Mouse (Mus musculus) embryonic facial prominence, embryonic 13.5 days (tissue): ENCODE measurements at regions not wholly inside any gene's neighbourhood (a gene's known extent, or its start where the extent isn't known, plus 50 kb on each side); places are given as distances from the start of the nearest gene placed in this dataset.

Experiments used
- ATAC-seq: fragments of 200-750 bp; cut with Nextera tagmentation; 2 replicates; pipeline ENCODE4 v1.8.0; 2017; ENCODE audit warnings: low read depth; ENCODE audit not compliant: insufficient number of reproducible peaks, insufficient read depth, low FRiP score, low TSS enrichment
- H3K27ac ChIP-seq: fragments of 300-500 bp; sonication (generic); 2 replicates; pipeline ENCODE4 v1.5.1; 2015; ENCODE audit warnings: moderate library complexity, mild to moderate bottlenecking, inconsistent platforms
- H3K27me3 ChIP-seq: fragments of 300-500 bp; sonication (generic); 2 replicates; pipeline ENCODE4 v1.6.1; 2015; ENCODE audit warnings: mild to moderate bottlenecking, inconsistent platforms
- H3K36me3 ChIP-seq: fragments of 300-500 bp; sonication (generic); 2 replicates; pipeline ENCODE4 v1.6.1; 2015; ENCODE audit warnings: mild to moderate bottlenecking, inconsistent platforms
- H3K4me1 ChIP-seq: fragments of 300-500 bp; sonication (generic); 2 replicates; pipeline ENCODE4 v1.6.1; 2015; ENCODE audit warnings: inconsistent platforms
- H3K4me2 ChIP-seq: fragments of 300-500 bp; sonication (generic); 2 replicates; pipeline ENCODE4 v1.6.1; 2015; ENCODE audit warnings: moderate library complexity, mild to moderate bottlenecking, inconsistent platforms
- H3K4me3 ChIP-seq: fragments of 300-500 bp; sonication (generic); 2 replicates; pipeline ENCODE4 v1.5.1; 2015; ENCODE audit warnings: mild to moderate bottlenecking, inconsistent platforms
- H3K9ac ChIP-seq: fragments of 300-500 bp; sonication (generic); 2 replicates; pipeline ENCODE4 v1.6.1; 2015; ENCODE audit warnings: mild to moderate bottlenecking, inconsistent platforms
- H3K9me3 ChIP-seq: fragments of 300-500 bp; sonication (generic); 2 replicates; pipeline ENCODE4 v1.6.1; 2016; ENCODE audit warnings: inconsistent platforms
- WGBS: fragments of 180-500 bp; shearing (Covaris S2); methylation state at CpG from one replicate; pipeline ENCODE4 v1.1.7; 2015; ENCODE audit warnings: mixed read lengths; 5-methylcytosine and 5-hydroxymethylcytosine counted together

DNA sequence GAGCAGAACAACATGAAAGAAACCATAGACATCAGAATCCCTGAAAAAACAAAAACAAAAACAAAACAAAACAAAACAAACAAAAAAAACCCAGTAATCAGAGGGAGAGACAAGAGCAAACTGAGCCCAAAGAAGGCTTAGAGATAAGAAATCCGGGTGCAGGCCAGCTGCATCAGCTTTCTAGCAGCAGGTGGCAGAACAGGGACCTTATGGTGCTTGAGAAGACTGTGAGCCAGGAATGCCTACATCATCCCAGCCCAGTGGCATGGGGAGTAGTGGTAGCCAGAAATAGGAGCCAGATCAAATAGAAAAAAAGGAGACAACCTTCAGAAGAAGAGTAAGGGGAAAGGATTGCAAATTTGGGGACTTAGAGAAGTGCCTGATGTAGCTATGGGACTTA is 152.8 kb downstream of the Diras2 start:
- Histone ChIP-seq H3K27me3 (no peaks in the 10 kb centered on the region), H3K27ac (no peak overlapping the region), H3K4me1 (no peaks in the 10 kb centered on the region), H3K4me3 (no peak overlapping the region), H3K36me3 (no peaks in the 10 kb centered on the region), H3K9ac (no peak overlapping the region), H3K4me2 (no peak overlapping the region), H3K9me3 (peaks cover 13% of the 10 kb centered on the region)
- WGBS = 61% methylated on average over 1 of the region's 1 CpGs
- no peak for ATAC-seq

DNA sequence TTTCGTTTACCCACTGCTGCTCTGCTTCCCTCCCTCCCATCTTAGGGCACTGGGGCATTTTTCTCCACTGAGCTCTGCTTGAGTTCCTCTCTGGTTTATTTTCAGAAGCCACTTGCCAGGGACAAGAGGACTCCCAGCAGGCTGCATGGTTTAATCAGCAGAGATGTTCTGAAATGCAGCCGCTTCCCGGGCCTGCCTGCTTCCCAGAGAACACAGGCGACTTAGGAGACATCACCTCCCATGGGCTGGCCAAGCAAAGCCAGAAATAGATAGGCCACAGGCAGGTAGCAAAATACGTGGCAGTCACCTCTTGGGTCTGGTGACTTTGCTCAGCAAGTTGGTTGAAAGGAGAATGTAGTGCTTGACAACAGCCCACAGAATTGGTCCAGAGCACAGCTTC is 141.8 kb downstream of the Diras2 start:
- WGBS = 90% methylated on average over 5 of the region's 5 CpGs
- H3K27ac ChIP-seq = no peak overlapping the region
- ATAC-seq = no peak

DNA sequence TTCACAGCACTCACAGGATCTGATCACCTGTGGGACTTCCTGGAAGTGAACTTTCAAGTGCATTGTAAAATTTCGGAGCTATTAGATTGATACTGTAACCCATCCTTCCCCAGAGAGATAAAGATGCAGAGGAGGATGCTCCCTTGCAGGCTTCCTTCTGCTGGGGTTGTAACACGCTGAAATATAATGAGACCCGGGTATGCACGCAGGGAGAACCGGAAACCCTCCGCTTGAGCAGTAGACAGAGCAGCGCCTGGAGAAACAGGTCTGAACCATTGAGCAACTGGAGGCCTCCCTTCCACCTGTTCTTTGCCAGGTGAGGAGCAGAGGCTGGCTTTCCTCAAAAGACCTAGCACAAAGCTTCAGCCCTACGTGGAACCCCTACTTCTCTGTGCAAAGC is 135.3 kb downstream of the Diras2 start:
- 82% methylated on average over 8 of the region's 8 CpGs for WGBS
- H3K4me3 ChIP-seq = no peak overlapping the region
- no peaks in the 10 kb centered on the region for H3K36me3 ChIP-seq
- no peak overlapping the region for H3K27ac ChIP-seq
- H3K9me3 ChIP-seq = no peaks in the 10 kb centered on the region
- no peak for ATAC-seq
- no peak overlapping the region for H3K9ac ChIP-seq
- H3K27me3 ChIP-seq = no peaks in the 10 kb centered on the region
- H3K4me1 ChIP-seq = no peaks in the 10 kb centered on the region
- H3K4me2 ChIP-seq = no peak overlapping the region

More for the DNA sequence above, 141.8 kb downstream of the Diras2 start:
- no peaks in the 10 kb centered on the region for H3K27me3 ChIP-seq
- H3K4me2 ChIP-seq = no peak overlapping the region
- no peaks in the 10 kb centered on the region for H3K4me1 ChIP-seq
- H3K36me3 ChIP-seq = no peaks in the 10 kb centered on the region
- H3K9ac ChIP-seq = no peak overlapping the region
- H3K9me3 ChIP-seq = no peaks in the 10 kb centered on the region
- H3K4me3 ChIP-seq = no peak overlapping the region

DNA sequence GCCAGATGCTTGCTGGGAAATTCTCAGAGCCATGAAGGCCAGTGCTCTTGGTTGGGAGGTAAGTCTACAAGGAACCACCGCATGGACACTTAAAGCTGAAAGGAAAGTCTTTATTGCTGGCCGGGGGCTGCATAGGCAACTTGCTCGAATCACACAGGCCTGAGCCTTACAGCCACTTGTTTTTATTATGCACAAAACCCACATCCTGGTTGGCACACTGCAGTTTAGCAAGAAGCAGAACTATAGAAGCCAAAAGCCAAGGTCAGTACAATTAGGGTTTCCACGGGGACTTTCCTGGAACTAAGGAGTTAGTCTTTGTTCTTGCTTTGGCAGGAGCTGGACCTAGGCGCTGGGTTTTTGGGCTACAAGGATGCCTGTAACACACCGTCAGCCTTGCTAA is 132.7 kb downstream of the Diras2 start:
- H3K4me2 ChIP-seq = no peak overlapping the region
- no peaks in the 10 kb centered on the region for H3K36me3 ChIP-seq
- H3K9me3 ChIP-seq = no peaks in the 10 kb centered on the region
- H3K27ac ChIP-seq = no peak overlapping the region
- 83% methylated on average over 6 of the region's 6 CpGs for WGBS
- H3K27me3 ChIP-seq = no peaks in the 10 kb centered on the region
- no peak overlapping the region for H3K9ac ChIP-seq
- ATAC-seq = no peak
- no peak overlapping the region for H3K4me3 ChIP-seq
- no peaks in the 10 kb centered on the region for H3K4me1 ChIP-seq

DNA sequence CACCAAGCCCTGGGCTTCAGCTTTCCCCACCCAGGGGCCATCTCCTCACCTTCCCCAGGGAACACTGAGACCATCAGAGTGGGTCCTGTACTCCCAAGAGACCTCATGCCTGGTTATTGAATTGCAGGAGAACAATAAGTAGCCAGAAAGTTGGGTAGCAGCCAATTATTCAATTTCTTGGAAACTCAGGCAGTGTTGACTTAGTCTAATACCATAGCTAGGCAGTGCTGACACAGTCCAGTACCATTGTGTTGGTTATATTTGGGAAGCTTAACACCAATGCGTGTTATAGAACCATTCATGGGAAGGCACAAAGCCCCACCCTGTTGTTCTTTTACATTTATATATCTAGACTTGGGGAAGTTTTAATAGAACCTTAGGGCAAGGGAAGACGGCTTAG is 131.9 kb downstream of the Diras2 start:
- no peak overlapping the region for H3K27ac ChIP-seq
- no peaks in the 10 kb centered on the region for H3K9me3 ChIP-seq
- H3K9ac ChIP-seq = no peak overlapping the region
- H3K4me3 ChIP-seq = no peak overlapping the region
- H3K36me3 ChIP-seq = no peaks in the 10 kb centered on the region
- H3K27me3 ChIP-seq = no peaks in the 10 kb centered on the region
- WGBS = 77% methylated on average over 2 of the region's 2 CpGs
- ATAC-seq = no peak
- H3K4me1 ChIP-seq = no peaks in the 10 kb centered on the region
- no peak overlapping the region for H3K4me2 ChIP-seq

DNA sequence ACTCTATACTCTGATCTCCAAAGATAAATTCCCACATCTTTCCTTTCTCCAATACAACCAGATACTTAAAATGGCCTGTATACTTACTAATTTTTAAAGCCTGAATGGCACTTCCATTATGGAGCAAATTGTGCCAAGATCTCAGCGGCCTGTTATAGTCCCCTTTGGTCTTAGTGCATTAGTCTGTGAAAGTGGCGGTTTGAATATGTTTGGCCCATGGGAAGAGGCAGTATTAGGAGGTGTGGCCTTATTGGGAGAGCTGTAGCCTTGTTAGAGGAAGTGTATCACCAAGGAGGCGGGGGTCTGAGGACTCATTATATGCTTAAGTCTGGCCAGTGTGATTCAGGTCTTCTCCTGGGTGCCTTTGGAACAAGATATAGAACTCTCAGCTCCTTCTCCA is 127.3 kb downstream of the Diras2 start:
- Histone ChIP-seq H3K36me3 (no peaks in the 10 kb centered on the region), H3K27me3 (no peaks in the 10 kb centered on the region), H3K4me2 (no peak overlapping the region), H3K9me3 (no peaks in the 10 kb centered on the region), H3K27ac (no peak overlapping the region), H3K4me1 (no peaks in the 10 kb centered on the region), H3K4me3 (no peak overlapping the region), H3K9ac (no peak overlapping the region)
- no peak for ATAC-seq
- 74% methylated on average over 3 of the region's 3 CpGs for WGBS

DNA sequence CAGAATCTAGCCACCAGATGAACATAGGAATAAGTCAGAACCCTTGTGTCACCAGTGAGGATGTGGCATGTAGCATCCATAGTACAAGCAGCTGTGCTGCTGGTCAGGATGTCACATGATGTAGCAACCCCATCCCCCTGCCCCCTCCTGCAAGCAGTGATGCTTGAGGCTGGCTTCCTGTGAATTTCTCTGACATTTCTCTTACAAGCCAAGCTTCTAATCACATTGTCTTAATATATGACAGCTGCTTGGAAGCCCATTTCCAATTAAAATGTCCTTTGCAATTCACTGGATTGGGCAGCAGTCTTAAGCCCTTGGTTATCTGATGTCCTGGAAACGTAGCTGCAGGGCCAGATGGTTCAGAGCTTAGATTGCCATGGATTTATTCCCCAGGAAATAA is 114.8 kb downstream of the Diras2 start:
- Histone ChIP-seq H3K9ac (no peak overlapping the region), H3K27ac (no peak overlapping the region), H3K4me1 (no peaks in the 10 kb centered on the region), H3K9me3 (peaks cover 10% of the 10 kb centered on the region), H3K4me2 (no peak overlapping the region), H3K36me3 (no peaks in the 10 kb centered on the region), H3K4me3 (no peak overlapping the region), H3K27me3 (no peaks in the 10 kb centered on the region)
- 23% methylated on average over 1 of the region's 1 CpGs for WGBS
- ATAC-seq = no peak

DNA sequence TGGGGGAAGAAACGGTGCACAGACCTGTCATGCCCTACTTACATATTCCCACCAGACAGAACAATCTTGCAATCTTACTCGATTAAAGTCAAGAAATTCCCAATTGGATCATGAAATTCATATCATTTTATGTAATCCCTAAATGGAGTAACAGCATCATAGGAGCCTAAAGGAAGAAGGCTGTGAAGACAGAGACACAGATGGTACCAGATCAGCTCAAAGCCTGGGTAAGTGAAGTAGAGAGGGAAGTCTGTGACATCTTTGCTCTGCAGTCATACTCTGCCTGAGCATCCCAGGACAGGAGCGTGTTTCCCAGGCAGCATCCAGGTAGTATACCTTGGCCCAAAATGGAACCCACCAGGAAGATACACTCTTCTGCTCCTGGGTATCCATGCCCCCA is 108.6 kb downstream of the Diras2 start:
- Histone ChIP-seq H3K36me3 (no peaks in the 10 kb centered on the region), H3K4me2 (no peak overlapping the region), H3K4me1 (peaks cover 4% of the 10 kb centered on the region; the same call in 1 of the 2 replicates), H3K27ac (no peak overlapping the region), H3K4me3 (no peak overlapping the region), H3K27me3 (no peaks in the 10 kb centered on the region), H3K9ac (no peak overlapping the region), H3K9me3 (no peaks in the 10 kb centered on the region)
- no peak for ATAC-seq
- WGBS = 91% methylated on average over 3 of the region's 3 CpGs

DNA sequence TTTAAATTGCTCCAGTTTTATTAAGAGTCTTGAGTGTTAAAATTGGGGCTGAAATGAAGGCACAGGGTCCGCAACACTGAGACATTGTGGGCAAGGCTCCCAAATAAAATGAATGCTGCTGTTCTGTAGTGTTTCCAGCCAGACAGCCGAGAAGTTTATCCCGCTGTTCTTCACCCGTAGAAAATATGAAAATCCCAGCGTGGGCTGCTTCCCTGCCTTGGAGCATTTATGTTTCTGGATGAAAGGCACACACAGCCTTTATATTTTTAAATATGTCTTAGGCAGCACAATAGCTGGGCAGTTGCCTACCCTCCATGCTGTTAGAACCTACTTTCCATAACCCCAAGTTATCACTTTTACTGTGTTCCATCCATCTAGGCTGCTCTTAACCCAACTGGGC is 102.6 kb downstream of the Diras2 start:
- no peaks in the 10 kb centered on the region for H3K36me3 ChIP-seq
- no peak overlapping the region for H3K27ac ChIP-seq
- no peak overlapping the region for H3K4me3 ChIP-seq
- 60% methylated on average over 5 of the region's 5 CpGs for WGBS
- no peak overlapping the region for H3K9ac ChIP-seq
- H3K4me2 ChIP-seq = no peak overlapping the region
- H3K9me3 ChIP-seq = no peaks in the 10 kb centered on the region
- no peaks in the 10 kb centered on the region; the same call in 1 of the 2 replicates for H3K27me3 ChIP-seq
- no peak for ATAC-seq
- peaks cover 4% of the 10 kb centered on the region; the same call in 1 of the 2 replicates for H3K4me1 ChIP-seq

DNA sequence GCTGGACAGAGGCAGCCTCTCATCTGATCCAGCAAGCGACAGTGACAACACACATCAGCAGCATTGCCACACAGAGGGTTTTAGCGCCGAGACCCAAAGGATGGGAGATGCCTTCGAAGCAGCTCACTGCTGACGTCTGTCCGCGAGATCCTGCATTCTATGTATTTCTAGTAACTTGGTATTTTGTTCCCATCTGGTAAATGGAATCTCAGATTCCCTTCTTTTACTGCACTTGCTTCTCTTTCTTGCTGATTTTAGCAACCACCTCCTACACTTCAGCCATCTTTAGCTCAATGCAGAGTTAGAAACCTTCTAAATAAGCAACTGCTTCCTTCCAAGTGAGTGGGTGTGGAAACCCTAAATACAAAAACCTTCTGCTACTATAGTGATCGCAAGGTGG is 94.3 kb downstream of the Diras2 start:
- no peaks in the 10 kb centered on the region for H3K27me3 ChIP-seq
- ATAC-seq = no peak
- no peak overlapping the region for H3K27ac ChIP-seq
- H3K4me1 ChIP-seq = no peaks in the 10 kb centered on the region
- no peaks in the 10 kb centered on the region for H3K36me3 ChIP-seq
- no peak overlapping the region for H3K4me2 ChIP-seq
- WGBS = 79% methylated on average over 8 of the region's 8 CpGs
- H3K9ac ChIP-seq = no peak overlapping the region
- H3K4me3 ChIP-seq = no peak overlapping the region
- H3K9me3 ChIP-seq = no peaks in the 10 kb centered on the region

DNA sequence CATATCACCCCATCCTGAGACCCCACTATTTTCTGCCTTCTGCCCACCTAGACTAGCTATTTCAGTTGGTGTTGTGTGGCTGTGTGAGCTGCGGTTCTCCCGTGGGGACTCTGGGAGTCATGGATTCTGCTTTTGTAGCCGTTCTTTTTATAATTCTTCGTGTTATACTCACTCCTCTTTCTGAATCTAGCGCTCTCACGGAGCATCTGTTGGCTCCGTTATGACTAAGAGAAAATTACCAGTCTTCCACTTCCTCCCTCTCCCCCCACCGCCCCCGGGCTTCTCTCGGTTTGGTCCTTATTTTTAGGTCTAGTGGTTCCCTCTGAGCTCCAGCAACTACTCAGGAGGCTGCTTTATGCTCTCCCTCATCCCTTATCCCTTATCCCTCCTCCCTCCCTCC is 85.6 kb downstream of the Diras2 start:
- 78% methylated on average over 10 of the region's 10 CpGs for WGBS
- H3K36me3 ChIP-seq = no peaks in the 10 kb centered on the region

DNA sequence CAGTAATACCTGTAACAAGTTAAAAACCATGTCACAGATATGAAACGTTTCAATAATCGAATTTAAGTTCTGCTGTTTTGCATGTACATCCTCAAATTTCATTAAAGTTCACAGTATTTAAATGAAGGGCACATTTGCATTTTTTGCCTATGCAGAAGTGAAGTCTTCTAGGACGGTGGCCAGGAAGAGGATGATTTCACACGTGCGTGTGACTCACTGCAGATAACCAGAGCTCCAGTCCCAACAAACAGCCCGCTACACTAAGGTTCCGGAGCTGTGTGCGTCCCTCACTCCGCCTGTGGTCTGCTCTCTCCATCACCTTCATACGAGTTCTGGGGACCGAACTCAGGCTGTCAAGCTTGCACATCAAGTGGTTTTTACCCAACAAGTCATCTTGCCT is 82.2 kb downstream of the Diras2 start:
- Histone ChIP-seq H3K4me3 (no peak overlapping the region), H3K9me3 (no peaks in the 10 kb centered on the region), H3K4me1 (no peaks in the 10 kb centered on the region), H3K27ac (no peak overlapping the region), H3K36me3 (no peaks in the 10 kb centered on the region), H3K27me3 (no peaks in the 10 kb centered on the region), H3K4me2 (no peak overlapping the region), H3K9ac (no peak overlapping the region)
- ATAC-seq = no peak
- WGBS = 81% methylated on average over 11 of the region's 11 CpGs

More for the DNA sequence above, 85.6 kb downstream of the Diras2 start:
- Histone ChIP-seq H3K4me1 (no peaks in the 10 kb centered on the region), H3K27ac (no peak overlapping the region), H3K27me3 (no peaks in the 10 kb centered on the region), H3K4me3 (no peak overlapping the region), H3K9me3 (no peaks in the 10 kb centered on the region), H3K4me2 (no peak overlapping the region), H3K9ac (no peak overlapping the region)
- no peak for ATAC-seq

DNA sequence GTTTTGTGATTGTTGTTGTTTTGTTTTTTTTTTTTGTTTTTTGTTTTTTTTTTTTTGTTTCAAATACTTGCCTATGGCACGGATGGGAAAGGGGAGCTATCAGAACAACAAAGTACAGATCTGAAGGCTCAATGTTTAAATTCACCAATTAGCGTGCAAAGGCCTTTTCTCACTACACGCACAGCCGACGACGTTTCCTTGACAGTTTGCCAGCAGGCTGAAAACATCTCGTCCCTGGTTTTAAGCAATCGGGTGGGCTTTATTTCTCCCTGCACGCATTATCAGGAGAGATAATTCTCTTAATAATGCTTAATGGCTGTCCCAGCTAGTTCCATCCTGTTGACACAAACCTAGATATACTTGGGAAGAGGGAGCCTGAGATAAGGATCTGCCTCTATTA is 79.6 kb downstream of the Diras2 start:
- no peak overlapping the region for H3K4me3 ChIP-seq
- no peak overlapping the region for H3K4me2 ChIP-seq
- no peak overlapping the region for H3K27ac ChIP-seq
- 70% methylated on average over 9 of the region's 9 CpGs for WGBS
- H3K9ac ChIP-seq = no peak overlapping the region
- H3K36me3 ChIP-seq = no peaks in the 10 kb centered on the region
- no peaks in the 10 kb centered on the region for H3K27me3 ChIP-seq
- H3K9me3 ChIP-seq = no peaks in the 10 kb centered on the region
- peaks cover 6% of the 10 kb centered on the region for H3K4me1 ChIP-seq
- no peak for ATAC-seq
